Mouse (Mus musculus): ENCODE results near the gene Them4.
"Not testable (repeated sequence)": the region's sequence is repeated elsewhere in the genome, so short reads cannot be mapped to it uniquely, and the experiment has no call there.

Them4 gene

DNA sequence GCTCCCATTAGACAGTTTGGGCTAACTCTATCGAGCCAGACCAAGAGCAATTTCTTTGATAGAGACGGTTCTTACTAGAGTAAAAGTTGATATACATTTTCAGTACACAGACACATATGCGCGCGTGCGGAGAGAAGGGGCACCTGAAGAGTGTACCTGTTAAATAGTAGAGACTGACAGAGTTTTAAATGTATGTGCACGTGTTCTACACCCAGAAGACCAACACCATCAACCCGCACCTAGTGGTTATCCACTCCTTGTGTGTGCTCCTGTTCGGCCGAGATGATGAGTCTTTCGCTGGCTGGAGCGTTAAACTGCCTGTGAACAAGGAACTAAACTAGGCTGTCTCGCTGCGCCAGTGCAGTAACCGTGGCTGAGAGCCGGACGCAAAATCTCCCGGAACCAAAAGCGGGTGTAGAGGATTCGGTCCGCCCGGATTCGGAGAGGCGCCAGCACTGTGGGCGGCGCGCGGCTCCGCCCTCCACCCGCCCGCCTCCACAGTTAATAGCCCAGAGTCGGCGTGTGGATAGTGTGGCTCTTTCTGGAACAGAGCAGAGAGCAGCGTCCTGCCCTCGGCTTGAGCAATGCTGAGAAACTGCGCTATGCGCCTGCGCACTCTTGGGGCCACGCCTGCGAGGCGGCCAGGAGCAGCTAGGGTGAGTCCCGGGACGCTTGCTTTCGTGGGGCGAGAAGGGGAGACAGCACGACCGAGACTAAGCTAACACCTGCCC lies at the start of gene Them4:
Gene Them4 (plus strand): TSS at position 457 of the 731 bp plus-strand sequence.
- peak; percentile 86 to 88 for DNase-seq (ENCODE audit: low spot score in 2 of 2)

DNA sequence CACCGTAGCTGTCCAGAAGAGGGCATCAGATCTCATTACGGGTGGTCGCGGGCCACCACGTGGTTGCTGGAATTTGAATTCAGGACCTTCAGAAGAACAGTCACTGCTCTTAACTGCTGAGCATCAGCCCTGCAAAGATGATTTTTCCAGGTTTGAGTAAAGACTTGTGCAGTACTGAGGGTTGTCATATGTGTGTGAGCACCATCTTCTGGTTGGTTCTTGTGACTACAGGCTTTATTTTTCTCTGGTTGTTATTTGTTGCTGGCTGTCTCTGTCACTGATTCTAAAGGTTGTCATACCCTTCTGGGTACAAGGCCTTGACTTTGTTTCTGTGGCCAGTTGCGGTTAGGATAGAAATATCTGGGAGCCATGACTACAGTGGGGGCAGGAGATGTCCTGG lies 49.3 kb upstream of the Them4 start:
- DNase-seq (ENCODE audit: low spot score in 2 of 2) = peak in 1 of 2 experiments; percentile 1

DNA sequence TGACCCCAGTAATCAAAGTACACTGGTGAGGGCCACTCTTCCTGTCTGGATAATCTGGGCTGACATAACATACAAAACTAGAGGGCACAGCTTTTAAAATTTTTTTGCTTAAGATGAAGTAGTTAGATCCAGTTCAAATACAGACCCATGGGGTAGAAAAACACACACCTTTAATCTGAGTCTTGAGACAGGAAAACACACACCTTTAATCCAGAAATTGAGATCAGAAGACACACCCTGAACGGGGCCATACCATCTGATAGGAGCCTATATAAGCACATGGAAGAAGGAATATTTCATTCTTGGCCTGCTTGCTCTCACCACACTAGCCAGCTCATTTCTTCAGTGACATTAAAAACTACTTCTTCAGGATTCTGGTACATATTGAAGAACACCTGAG lies 46.2 kb upstream of the Them4 start, which contains the start of gene Gm4778:
Gene Gm4778 (plus strand): TSS at position 301 of the 400 bp plus-strand sequence.
- not testable (repeated sequence) for DNase-seq (ENCODE audit: low spot score in 2 of 2)

DNA sequence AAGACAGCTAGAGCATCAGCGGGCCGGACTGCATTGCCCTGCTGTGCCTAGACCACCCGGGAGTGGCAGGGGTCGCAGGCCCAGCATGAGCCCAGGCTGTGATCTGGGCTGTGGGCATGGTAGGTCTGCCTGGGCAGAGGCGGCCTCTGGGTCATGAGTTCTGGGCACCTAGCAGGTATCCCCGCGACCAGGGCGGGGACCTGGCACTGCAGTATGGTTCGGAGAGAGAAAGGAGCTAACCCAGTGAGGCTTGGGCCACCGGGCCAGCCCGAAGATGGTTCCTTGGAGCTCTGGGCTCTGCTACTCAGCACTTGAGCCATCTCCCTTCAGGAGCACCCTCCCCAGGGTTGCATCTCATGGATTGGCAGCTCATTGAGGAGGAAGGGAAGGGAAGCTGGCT lies 33.9 kb upstream of the Them4 start:
- DNase-seq (ENCODE audit: low spot score in 2 of 2) = no peak

DNA sequence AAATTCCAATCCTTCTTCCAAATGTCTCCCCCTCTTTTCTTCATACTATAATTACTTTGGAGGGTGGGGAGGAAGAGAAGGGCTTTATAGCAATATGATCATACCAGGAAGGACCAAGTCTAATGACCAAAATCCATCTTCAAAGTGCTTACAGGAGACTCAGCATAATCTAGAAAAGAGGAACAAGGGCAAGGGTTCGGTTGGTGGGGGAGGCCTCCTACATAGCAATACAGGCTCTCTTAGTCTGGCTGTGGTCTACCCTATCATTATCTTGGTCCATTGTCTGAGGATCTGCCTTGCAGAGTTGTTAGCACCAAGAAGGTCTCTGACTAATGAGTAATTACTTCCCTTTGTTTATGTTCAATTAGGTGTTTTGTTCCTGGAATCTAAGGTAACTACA lies 4.4 kb upstream of the Them4 start:
- no peak for DNase-seq (ENCODE audit: low spot score in 2 of 2)

DNA sequence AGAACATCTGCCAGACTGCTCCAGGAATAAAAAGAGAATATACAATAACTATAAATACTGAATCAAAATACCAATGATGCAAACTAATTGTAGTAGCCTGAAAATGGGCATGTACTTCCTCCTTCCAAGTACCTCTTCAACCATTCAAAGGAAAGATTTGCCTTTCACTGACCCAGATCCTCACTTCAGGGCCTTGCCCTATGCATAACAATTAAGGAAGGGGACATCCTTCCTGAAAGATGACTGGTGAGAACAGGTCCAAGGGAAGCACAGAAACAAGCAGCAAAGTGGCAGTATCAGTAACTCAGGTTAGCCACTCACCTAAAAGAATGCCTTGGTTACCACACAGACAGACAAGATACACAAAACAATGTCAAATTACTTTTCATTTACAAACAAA lies 2.9 kb upstream of the Them4 start:
- DNase-seq (ENCODE audit: low spot score in 2 of 2) = no peak

DNA sequence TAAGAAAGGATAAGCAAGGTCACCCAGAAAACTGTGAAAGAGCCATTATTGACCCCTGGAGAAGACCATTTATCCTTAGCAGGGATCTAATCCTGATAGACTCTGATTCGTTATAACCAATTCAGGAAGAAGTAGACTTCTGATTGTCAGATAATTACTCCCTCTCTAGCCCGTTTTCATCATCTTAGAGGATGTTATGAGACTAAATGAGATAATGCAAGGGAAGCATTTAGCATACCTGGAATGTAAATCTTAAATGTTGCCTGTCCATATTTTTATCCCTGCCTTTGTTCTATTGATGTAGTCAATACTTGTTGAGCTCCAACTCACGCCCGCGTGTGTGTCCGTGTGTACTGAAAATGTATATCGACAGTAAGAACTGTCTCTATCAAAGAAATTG lies 602 bp downstream of the Them4 start:
- DNase-seq (ENCODE audit: low spot score in 2 of 2) = no peak

DNA sequence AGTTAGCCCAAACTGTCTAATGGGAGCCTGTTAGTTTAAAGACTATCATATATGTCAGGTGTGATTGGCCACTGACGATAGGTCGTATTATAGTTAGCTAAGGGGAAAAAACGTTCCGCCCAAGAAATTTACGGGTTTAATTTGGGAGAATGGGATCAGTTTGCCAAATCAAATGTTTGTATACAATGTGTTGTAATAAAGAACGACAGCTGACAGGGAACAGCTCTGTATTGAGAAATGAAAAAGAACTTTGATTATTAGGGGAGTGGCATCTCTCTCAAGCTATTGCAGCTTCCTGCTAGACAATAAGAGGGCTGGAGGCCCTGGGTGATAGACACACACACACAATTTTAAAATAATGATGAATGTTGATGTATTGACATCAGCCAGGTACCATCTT lies 1.0 kb downstream of the Them4 start:
- no peak for DNase-seq (ENCODE audit: low spot score in 2 of 2)

DNA sequence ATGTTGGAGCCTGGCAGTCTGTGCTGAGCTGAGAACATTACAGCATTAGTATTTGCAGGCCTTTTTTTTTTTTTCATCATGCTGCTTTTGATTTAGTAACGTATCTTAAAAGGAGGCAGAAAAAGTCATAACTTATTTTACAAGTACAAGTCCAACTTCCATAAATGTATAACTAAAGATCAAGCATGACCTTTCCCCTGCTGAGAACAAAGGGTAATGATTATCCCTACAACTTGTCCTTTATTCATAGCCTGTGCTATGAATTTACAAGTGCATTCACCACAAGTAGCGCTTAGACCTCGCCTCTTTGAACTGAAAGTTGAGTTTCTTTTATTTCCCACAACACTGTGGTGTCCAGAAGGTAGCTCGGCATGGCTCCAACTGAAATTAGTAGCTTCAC lies 1.5 kb downstream of the Them4 start:
- no peak for DNase-seq (ENCODE audit: low spot score in 2 of 2)

DNA sequence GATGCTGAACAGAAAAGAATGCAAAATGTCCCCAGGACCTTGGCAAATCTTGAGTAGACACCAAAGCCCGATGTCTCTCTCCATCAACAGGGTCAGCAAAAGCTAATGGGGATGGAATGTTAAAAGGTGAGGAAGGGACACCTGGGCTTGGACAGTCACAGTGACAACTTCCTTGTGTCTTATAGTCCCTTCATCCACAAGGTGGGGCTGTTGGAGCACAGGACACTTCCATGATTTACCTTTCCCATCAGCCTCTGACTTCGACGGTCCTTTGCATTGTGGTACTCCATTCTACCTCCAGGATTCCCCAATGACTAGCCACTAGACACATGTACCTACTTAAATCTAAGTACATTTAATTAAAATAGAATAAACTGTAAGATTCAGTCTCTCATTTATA lies 18.8 kb downstream of the Them4 start:
- DNase-seq (ENCODE audit: low spot score in 2 of 2) = no peak

DNA sequence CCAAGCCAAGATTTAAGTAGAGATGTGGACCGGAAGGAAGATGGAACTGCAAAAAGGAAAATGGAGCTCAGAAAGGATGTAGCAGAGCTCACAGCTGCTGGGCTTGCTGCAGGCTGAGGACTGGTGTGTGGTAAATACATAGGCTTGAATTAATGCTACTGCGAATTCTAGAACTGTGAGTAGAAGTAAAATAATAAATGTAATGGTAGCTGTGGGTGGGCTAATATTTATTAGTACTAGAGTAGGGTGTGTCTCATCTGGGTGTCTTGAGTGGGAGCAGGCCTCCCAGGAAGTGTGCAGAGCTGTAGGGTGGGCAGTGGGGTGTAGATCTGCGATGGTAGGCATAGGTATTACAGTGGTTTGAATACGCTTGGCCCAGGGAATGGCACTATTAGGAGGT lies 24.6 kb downstream of the Them4 start:
- DNase-seq (ENCODE audit: low spot score in 2 of 2) = no peak

DNA sequence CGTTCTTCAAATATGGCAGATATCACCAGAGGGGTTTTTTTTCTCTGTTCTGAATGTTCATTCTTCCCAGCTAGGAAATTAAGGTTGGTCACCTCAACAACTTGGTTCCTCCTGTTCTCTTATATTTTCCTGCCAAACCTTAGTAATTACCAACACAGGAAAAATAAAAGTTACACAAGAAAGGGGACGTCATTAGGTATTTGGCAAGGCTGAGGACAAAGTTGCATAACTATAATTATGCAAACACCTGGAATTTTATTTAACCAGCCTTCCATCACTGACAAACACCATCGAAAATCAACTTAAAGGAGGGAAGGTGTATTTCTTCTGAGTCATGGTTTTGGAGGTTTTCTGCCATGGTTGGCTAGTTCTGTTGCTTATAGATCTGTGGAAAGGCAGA lies 28.6 kb downstream of the Them4 start:
- no peak for DNase-seq (ENCODE audit: low spot score in 2 of 2)

DNA sequence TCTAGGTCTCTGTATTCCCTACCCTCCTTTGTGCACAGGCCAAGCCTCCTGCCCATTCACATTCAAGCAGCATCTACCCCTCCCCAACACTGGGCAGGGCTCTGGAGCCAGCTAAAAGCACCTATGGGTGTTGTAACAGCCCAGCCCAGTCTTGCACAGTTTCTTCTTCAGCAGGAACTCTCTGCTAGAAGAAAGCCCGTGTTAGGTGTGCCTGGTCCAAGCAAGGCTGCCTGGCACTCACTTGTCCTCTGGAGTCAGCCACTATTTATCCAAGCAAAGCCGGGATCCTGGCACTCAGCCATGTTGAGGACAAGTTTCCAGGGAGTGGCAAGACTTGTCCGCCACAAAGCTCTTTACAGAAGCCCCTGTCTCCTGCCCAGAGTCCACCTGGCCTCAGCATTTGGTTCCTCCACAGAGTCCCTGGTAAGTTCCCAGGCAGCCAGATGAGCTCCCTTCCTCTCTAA lies 32.1 kb downstream of the Them4 start, which contains the start of gene Them5:
Gene Them5 (plus strand): TSS at position 141 of the 464 bp plus-strand sequence.
- DNase-seq (ENCODE audit: low spot score in 2 of 2) = no peak

DNA sequence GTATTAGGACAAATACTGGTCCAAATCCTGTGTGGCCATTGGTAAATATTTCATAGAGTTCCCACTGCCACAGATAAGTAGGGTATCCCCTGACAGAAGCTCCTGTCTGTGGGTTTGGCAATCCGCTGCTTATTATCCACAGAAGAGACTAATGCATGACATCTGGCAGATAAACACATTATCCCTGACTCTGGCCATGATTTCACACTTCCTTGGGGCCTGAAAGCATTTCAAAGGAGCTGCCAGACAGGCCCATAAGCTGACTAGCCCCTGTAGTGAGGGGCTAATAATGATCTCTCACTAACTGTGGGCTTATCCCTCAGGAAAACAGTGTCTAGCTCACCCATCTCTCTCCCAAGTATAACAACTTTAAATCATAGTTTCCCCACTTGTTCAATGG lies 32.7 kb downstream of the Them4 start:
- no peak for DNase-seq (ENCODE audit: low spot score in 2 of 2)

DNA sequence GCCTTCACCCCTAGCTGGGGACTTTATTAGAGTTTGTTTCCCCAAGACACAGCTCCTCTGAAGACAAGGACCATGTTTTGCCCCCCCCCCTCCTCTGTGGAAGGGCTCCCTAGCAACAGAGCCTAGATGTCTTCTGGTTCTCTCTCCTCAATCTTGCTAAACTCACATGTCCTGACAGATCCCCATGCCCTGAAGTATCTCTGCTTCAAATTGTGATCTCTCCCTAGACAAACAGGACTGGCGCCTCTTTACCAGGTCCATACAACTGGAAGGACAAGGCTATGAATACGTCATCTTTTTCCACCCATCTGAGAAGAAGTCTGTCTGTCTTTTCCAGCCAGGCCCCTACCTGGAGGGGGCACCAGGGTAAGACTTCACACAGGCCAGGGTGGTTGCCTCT lies 34.3 kb downstream of the Them4 start:
- no peak for DNase-seq (ENCODE audit: low spot score in 2 of 2)

DNA sequence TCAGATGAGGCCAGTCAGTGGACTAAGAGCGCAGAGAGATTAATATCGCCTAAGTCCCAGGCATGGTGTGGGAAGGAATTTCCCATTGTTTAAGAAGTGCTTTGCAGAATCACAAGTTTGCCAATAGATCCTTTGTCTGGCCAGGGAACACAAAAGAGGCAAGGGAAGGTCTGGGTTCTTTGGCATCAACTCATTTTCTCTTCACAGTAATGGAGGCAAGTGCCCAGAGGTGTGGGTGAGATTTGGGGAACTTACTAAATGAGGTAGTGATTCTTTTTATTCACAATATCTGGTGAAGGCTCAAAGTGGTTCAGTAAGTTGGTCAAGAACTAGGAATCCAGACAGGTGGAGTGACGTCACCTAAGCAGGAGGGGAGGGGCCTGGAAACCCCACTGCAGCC lies 35.0 kb downstream of the Them4 start:
- DNase-seq (ENCODE audit: low spot score in 2 of 2) = no peak

DNA sequence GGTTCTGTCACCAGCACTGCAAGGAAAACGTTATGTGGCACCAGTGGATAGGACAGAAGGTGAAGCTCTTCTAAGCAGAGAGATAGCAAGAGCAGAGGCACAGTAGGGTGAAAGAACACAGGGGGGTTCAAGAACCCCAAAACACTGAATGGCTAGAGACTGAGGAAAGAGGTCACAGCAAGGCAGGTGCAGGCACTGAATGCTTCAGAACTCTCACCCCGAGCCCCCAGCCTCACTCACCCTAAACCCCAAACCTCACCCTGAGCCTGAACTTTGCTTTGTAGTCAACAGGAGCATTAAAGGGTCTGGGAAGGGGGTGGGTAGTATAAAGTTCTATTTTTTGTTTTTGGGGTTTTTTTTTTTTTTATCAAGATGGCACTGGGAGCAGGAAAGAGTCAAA lies 38.3 kb downstream of the Them4 start:
- DNase-seq (ENCODE audit: low spot score in 2 of 2) = no peak

DNA sequence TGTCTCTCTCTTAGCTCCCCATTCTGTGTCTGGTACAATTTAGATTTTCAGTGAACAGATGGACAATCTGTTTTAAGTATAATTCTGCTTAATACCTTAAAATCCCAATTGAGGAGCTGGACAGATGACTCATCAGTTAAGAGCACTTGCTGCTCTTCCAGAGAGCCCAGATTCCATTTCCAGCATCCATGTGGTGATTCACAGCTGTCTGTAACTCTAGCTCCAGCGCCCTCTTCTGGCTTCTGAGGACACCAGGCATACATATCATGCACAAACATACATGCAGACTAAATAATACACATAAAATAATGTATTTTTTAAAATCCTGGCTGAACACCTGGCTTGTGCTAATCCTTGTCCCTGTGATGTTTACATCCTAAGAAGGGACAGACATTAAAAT lies 50.9 kb downstream of the Them4 start:
- peak in 1 of 2 experiments; percentile 24 for DNase-seq (ENCODE audit: low spot score in 2 of 2)

DNA sequence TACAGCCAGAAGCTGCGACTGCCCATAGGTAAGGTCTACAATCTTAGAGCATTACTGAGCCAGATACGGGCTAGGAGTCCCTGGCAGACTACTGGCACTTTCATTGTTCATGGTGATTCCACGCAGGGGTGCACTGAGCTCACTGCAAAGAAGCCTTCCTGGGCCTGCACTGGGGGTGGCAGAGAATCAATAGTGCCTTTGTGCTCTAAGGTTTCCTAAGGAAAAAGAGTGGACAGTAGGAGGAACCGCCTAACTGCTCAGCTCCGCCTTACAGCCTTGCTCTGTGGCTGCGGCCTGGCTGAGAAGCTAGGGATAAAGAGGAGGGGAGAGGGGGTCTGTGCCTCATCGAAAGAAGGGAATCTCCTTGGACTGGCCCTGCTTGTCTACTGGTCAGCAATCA lies 52.2 kb downstream of the Them4 start, which contains the start of gene C2cd4d:
Gene C2cd4d (plus strand): TSS at position 301 of the 400 bp plus-strand sequence.
- no peak for DNase-seq (ENCODE audit: low spot score in 2 of 2)

DNA sequence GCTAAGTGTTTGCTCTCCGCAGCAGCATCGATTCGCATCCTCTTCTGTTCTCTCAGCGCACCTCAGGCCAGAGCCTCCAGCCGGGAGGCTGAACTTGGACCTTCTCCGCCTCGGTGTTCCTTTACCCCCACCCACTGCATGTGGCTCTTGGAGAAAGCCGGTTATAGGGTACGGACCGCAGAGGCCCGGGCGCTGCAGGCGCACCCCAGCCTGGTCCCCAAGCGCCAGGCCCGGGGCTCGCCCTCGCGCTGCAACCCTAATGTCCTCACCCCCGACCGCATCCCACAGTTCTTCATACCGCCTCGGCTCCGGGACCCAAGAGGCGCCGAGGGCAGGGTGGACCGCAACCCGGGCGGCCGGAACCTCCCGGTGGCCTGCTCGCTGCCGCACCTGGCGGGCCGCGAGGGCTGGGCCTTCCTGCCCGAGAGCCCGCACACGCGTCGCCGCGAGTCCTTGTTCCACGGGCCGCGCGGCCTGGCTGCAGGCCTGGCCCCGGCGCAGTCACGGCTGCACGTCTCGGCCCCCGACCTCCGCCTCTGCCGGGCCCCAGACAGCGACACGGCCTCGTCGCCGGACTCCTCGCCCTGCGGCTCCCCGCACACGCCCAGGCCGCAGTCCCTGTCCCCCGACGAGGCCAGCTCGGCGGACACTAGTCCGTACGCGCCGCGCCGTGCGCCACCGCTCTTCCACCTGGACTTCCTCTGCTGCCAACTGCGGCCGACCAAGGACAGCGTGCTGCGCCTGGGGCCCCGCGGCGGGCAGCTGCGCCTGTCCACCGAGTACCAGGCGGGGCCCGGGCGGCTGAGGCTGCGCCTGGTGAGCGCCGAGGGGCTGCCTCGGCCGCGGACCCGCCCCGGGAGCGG lies 53.6 kb downstream of the Them4 start:
- peak in 1 of 2 experiments; percentile 12 for DNase-seq (ENCODE audit: low spot score in 2 of 2)

DNA sequence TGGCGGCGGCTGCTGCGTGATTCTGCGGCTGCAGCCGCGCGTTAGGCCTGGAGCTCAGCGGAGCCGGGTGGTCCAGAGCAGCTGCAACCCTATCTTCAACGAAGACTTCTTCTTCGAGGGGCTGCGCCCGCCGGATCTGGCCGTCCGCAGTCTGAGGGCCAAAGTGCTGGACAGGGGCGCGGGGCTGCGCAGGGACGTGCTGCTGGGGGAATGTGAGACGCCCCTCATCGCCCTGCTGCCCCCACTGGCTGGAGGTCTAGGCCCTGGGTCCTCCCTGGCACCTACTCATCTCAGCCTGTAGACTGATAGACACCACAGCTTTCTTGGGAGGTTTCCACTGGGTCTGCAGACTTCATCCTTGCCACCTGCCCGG lies 54.3 kb downstream of the Them4 start:
- no peak for DNase-seq (ENCODE audit: low spot score in 2 of 2)

DNA sequence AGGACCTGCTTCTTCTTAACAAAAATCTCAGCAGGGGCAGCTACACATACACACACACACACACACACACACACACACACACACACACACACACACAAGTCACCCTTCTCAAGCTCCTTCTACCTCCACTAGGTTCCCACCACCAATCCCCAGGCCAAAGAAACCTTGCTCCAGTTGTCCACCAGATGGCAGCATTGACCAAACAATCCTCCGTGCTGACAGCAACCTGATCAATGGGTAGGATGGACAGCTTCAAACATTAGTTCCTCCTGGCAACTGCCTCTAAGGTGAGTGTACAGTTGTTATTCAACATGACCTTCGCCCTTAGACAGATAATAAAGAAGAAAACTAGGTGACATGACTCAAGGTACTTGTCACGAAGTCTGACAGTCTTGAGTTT lies 56.9 kb downstream of the Them4 start:
- peak; percentile 42 to 55 for DNase-seq (ENCODE audit: low spot score in 2 of 2)

DNA sequence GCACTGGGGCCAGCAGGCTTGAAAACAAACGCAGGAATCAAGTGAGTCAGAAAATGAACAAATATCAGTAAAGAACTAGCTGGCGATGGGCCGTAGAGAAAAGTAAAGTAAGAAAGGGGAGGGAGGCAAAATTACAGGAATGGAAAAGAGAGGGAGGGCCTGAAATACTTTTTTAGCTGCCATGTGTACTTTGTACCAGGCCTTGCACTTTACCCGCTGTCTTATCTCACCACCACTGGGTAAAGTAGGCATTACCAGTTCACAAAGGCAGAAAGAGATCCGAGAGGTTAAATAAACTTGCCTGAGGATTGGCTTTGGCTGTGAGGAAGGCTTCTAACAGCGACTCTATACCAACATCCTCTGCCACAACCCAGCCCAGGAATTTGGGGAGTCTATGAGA lies 57.6 kb downstream of the Them4 start:
- no peak for DNase-seq (ENCODE audit: low spot score in 2 of 2)
